Mouse (Mus musculus) liver, adult 2 months (tissue): ENCODE measurements around the gene Tnfaip6. TPM values are rescaled to one million over a fixed set of nuclear protein-coding genes. Genes with fewer than 3 reads are reported as not detected.

Experiments used
- DNase-seq: peaks from one replicate; pipeline ENCODE4 v3.0.0-alpha.2; 2011; ENCODE audit warnings: low read depth, low spot score; ENCODE audit errors: extremely low read depth
- H3K27ac ChIP-seq: fragments of 200-500 bp; replicated peaks from 2 replicates; pipeline ENCODE4 v1.5.1; 2012; ENCODE audit warnings: low read depth, mild to moderate bottlenecking, control low read depth, inconsistent platforms, low read length; ENCODE audit not compliant: insufficient read depth
- H3K27me3 ChIP-seq: fragments of 200-500 bp; 2 replicates; pipeline ENCODE4 v1.6.1; 2012; ENCODE audit warnings: mild to moderate bottlenecking, moderate library complexity, low read length, inconsistent platforms; ENCODE audit not compliant: control insufficient read depth, insufficient read depth
- H3K36me3 ChIP-seq: fragments of 200-500 bp; 2 replicates; pipeline ENCODE4 v1.6.1; 2012; ENCODE audit warnings: low read length, inconsistent platforms; ENCODE audit not compliant: control insufficient read depth, insufficient read depth
- H3K4me1 ChIP-seq: fragments of 200-500 bp; 2 replicates; pipeline ENCODE4 v1.6.1; 2011; ENCODE audit warnings: low read length; ENCODE audit not compliant: control insufficient read depth, insufficient read depth
- H3K4me3 ChIP-seq: fragments of 200-500 bp; 2 replicates; pipeline ENCODE4 v1.5.1; 2011; ENCODE audit warnings: low read depth, mild to moderate bottlenecking, control low read depth, low read length, moderate library complexity; ENCODE audit not compliant: insufficient read depth
- H3K79me2 ChIP-seq: fragments of 200-500 bp; 2 replicates; pipeline ENCODE4 v1.6.1; 2012; ENCODE audit warnings: inconsistent platforms, mild to moderate bottlenecking, low read length, moderate library complexity; ENCODE audit not compliant: control insufficient read depth, insufficient read depth
- H3K9ac ChIP-seq: fragments of 200-500 bp; 2 replicates; pipeline ENCODE4 v1.6.1; 2012; ENCODE audit warnings: low read depth, mild to moderate bottlenecking, control low read depth, inconsistent platforms, low read length
- CTCF ChIP-seq: fragments of 200-500 bp; IDR thresholded peaks from 2 replicates; pipeline ENCODE4 v1.5.1; 2011; ENCODE audit warnings: low read depth, low read length, control low read depth
- POLR2A ChIP-seq: fragments of 200-500 bp; IDR thresholded peaks from 2 replicates; pipeline ENCODE4 v1.6.1; 2011; ENCODE audit warnings: low read length, control low read depth; ENCODE audit not compliant: insufficient read depth; ENCODE audit errors: extremely low read depth
- WGBS: fragments of 180-500 bp; shearing (Covaris S2); methylation state at CpG from one replicate; pipeline ENCODE4 v1.1.7; 2018; 5-methylcytosine and 5-hydroxymethylcytosine counted together
- polyA plus RNA-seq: library from polyadenylated mRNA; depleted of rRNA; stranded (reverse); fragments of >200 nt; gene quantifications from 2 replicates; pipeline ENCODE4 v1.2.3, GENCODE M21; 2012
- total RNA-seq: library from RNA; depleted of rRNA; stranded (reverse); fragments of >200 nt; gene quantifications from 2 replicates; pipeline ENCODE4 v1.2.3, GENCODE M21; 2014

Gene Tnfaip6
- total and polyA plus RNA-seq, 2 experiments, result 0.09 TPM; not detected in 1

GRCm38 (mm10) chr2:52053502-52053901 lies 15.7 kb downstream of the Tnfaip6 start:
- Histone ChIP-seq H3K79me2 (no peaks in the 10 kb centered on the region), H3K4me3 (no peak overlapping the region), H3K9ac (no peak overlapping the region), H3K4me1 (no peaks in the 10 kb centered on the region), H3K36me3 (no peaks in the 10 kb centered on the region), H3K27ac (no peak overlapping the region), H3K27me3 (no peaks in the 10 kb centered on the region)
- WGBS, result 55% methylated on average over 5 of the region's 5 CpGs
- no peak for DNase-seq
- TF ChIP-seq POLR2A, result no peak
- no peak for TF ChIP-seq CTCF

- WGBS, result 67% methylated on average over 4 of the region's 4 CpGs
- H3K36me3 ChIP-seq, result no peaks in the 10 kb centered on the region
- H3K27me3 ChIP-seq, result no peaks in the 10 kb centered on the region
- DNase-seq, result no peak
- no peak overlapping the region for H3K9ac ChIP-seq
- no peak overlapping the region for H3K27ac ChIP-seq
- no peaks in the 10 kb centered on the region for H3K4me1 ChIP-seq
- H3K4me3 ChIP-seq, result no peak overlapping the region
- no peaks in the 10 kb centered on the region for H3K79me2 ChIP-seq
- no peak for TF ChIP-seq POLR2A
- no peak for TF ChIP-seq CTCF
These were observed 17.8 kb downstream of the Tnfaip6 start for GRCm38 (mm10) chr2:52055616-52056015.

- H3K4me1 ChIP-seq, result no peaks in the 10 kb centered on the region
- H3K4me3 ChIP-seq, result no peak overlapping the region
- TF ChIP-seq POLR2A (no peak), CTCF (no peak)
- no peak for DNase-seq
- no peaks in the 10 kb centered on the region for H3K27me3 ChIP-seq
- no peak overlapping the region for H3K9ac ChIP-seq
- no peaks in the 10 kb centered on the region for H3K36me3 ChIP-seq
- 97% methylated on average over 1 of the region's 1 CpGs for WGBS
- H3K79me2 ChIP-seq, result no peaks in the 10 kb centered on the region
- no peak overlapping the region for H3K27ac ChIP-seq
These were observed 19.3 kb downstream of the Tnfaip6 start for GRCm38 (mm10) chr2:52057099-52057498.

GRCm38 (mm10) chr2:52057681-52058080 lies 19.9 kb downstream of the Tnfaip6 start:
- TF ChIP-seq POLR2A, result no peak
- TF ChIP-seq CTCF, result no peak
- Histone ChIP-seq H3K27me3 (no peaks in the 10 kb centered on the region), H3K9ac (no peak overlapping the region), H3K36me3 (no peaks in the 10 kb centered on the region), H3K4me3 (no peak overlapping the region), H3K79me2 (no peaks in the 10 kb centered on the region), H3K27ac (no peak overlapping the region), H3K4me1 (no peaks in the 10 kb centered on the region)
- no peak for DNase-seq

GRCm38 (mm10) chr2:52068641-52069040 lies 30.8 kb downstream of the Tnfaip6 start:
- H3K36me3 ChIP-seq, result no peaks in the 10 kb centered on the region
- WGBS, result 70% methylated on average over 1 of the region's 1 CpGs
- no peaks in the 10 kb centered on the region for H3K27me3 ChIP-seq
- H3K4me3 ChIP-seq, result no peak overlapping the region
- H3K79me2 ChIP-seq, result no peaks in the 10 kb centered on the region
- H3K9ac ChIP-seq, result no peak overlapping the region
- no peak overlapping the region for H3K27ac ChIP-seq
- H3K4me1 ChIP-seq, result peaks cover 3% of the 10 kb centered on the region; the same call in 1 of the 2 replicates
- DNase-seq, result no peak
- TF ChIP-seq CTCF (no peak), POLR2A (no peak)

GRCm38 (mm10) chr2:52070816-52071215 lies 33.0 kb downstream of the Tnfaip6 start:
- no peak for TF ChIP-seq CTCF
- TF ChIP-seq POLR2A, result no peak
- 94% methylated on average over 5 of the region's 5 CpGs for WGBS
- no peaks in the 10 kb centered on the region for H3K79me2 ChIP-seq
- H3K27ac ChIP-seq, result no peak overlapping the region
- H3K9ac ChIP-seq, result no peak overlapping the region
- H3K36me3 ChIP-seq, result peaks cover under 1% of the 10 kb centered on the region
- no peak for DNase-seq
- H3K27me3 ChIP-seq, result no peaks in the 10 kb centered on the region
- H3K4me1 ChIP-seq, result peaks cover 6% of the 10 kb centered on the region
- H3K4me3 ChIP-seq, result no peak overlapping the region
